Mouse (Mus musculus): ENCODE measurements at regions not wholly inside any gene's neighbourhood (a gene's known extent, or its start where the extent isn't known, plus 50 kb on each side); places are given as distances from the start of the nearest gene placed in this dataset.

- DNase-seq (ENCODE audit: low spot score): peak; percentile 59
- Histone ChIP-seq H3K9ac (ENCODE audit: low read length) (peak overlapping the region; percentile 11; the same call in 1 of the 2 replicates), H3K27ac (ENCODE audit: low read depth) (peak overlapping the region; percentile 89), H3K36me3 (ENCODE audit: control insufficient read depth, insufficient read depth, low read length) (no peaks in the 10 kb centered on the region), H3K4me3 (ENCODE audit: low read depth, low read length) (no peak overlapping the region), H3K4me2 (ENCODE audit: low read length) (peak overlapping the region; percentile 26; the same call in 1 of the 2 replicates), H3K9me3 (ENCODE audit: control insufficient read depth, low read length) (no peaks in the 10 kb centered on the region), H3K27me3 (replicated peaks; ENCODE audit: control insufficient read depth, insufficient read depth, low read length) (no peaks in the 10 kb centered on the region), H3K4me1 (replicated peaks; ENCODE audit: control insufficient read depth, insufficient read depth, low read length) (peaks cover 41% of the 10 kb centered on the region)
- WGBS: 15% methylated on average over 8 of the region's 8 CpGs
- no peak for ATAC-seq (replicated peaks; ENCODE audit: low FRiP score, low TSS enrichment, low read depth)
Observed at GRCm38 (mm10) chr2:115513774-115514231, 67.7 kb upstream of the BC052040 start.

- peak; percentile 59 for DNase-seq (ENCODE audit: low spot score)
- ATAC-seq (replicated peaks; ENCODE audit: low FRiP score, low TSS enrichment, low read depth): no peak
- Histone ChIP-seq H3K27me3 (replicated peaks; ENCODE audit: control insufficient read depth, insufficient read depth, low read length) (no peaks in the 10 kb centered on the region), H3K36me3 (ENCODE audit: control insufficient read depth, insufficient read depth, low read length) (no peaks in the 10 kb centered on the region), H3K27ac (ENCODE audit: low read depth) (peak overlapping the region; percentile 71), H3K4me2 (ENCODE audit: low read length) (no peak overlapping the region), H3K4me3 (ENCODE audit: low read depth, low read length) (no peak overlapping the region), H3K9ac (ENCODE audit: low read length) (no peak overlapping the region), H3K9me3 (ENCODE audit: control insufficient read depth, low read length) (no peaks in the 10 kb centered on the region), H3K4me1 (replicated peaks; ENCODE audit: control insufficient read depth, insufficient read depth, low read length) (peaks cover 36% of the 10 kb centered on the region)
- 10% methylated on average over 9 of the region's 9 CpGs for WGBS
Observed at GRCm38 (mm10) chr2:115514831-115515428, 66.6 kb upstream of the BC052040 start.

- no peak overlapping the region for H3K4me3 ChIP-seq (ENCODE audit: low read depth, low read length)
- peak overlapping the region; percentile 29 for H3K27ac ChIP-seq (ENCODE audit: low read depth)
- no peak overlapping the region for H3K9ac ChIP-seq (ENCODE audit: low read length)
- no peak for DNase-seq (ENCODE audit: low spot score)
- no peaks in the 10 kb centered on the region for H3K36me3 ChIP-seq (ENCODE audit: control insufficient read depth, insufficient read depth, low read length)
- peaks cover 35% of the 10 kb centered on the region for H3K4me1 ChIP-seq (replicated peaks; ENCODE audit: control insufficient read depth, insufficient read depth, low read length)
- no peak overlapping the region for H3K4me2 ChIP-seq (ENCODE audit: low read length)
- no peak for ATAC-seq (replicated peaks; ENCODE audit: low FRiP score, low TSS enrichment, low read depth)
- WGBS: 75% methylated on average over 6 of the region's 6 CpGs
- no peaks in the 10 kb centered on the region for H3K27me3 ChIP-seq (replicated peaks; ENCODE audit: control insufficient read depth, insufficient read depth, low read length)
- no peaks in the 10 kb centered on the region for H3K9me3 ChIP-seq (ENCODE audit: control insufficient read depth, low read length)
Observed at GRCm38 (mm10) chr2:115515470-115515869, 66.0 kb upstream of the BC052040 start.

GRCm38 (mm10) chr2:115516824-115517223 is 64.7 kb upstream of the BC052040 start:
- Histone ChIP-seq H3K4me1 (replicated peaks; ENCODE audit: control insufficient read depth, insufficient read depth, low read length) (peaks cover 32% of the 10 kb centered on the region), H3K4me3 (ENCODE audit: low read depth, low read length) (no peak overlapping the region), H3K9me3 (ENCODE audit: control insufficient read depth, low read length) (no peaks in the 10 kb centered on the region), H3K27ac (ENCODE audit: low read depth) (peak overlapping the region; percentile 29), H3K4me2 (ENCODE audit: low read length) (no peak overlapping the region), H3K27me3 (replicated peaks; ENCODE audit: control insufficient read depth, insufficient read depth, low read length) (no peaks in the 10 kb centered on the region), H3K9ac (ENCODE audit: low read length) (no peak overlapping the region), H3K36me3 (ENCODE audit: control insufficient read depth, insufficient read depth, low read length) (no peaks in the 10 kb centered on the region)
- ATAC-seq (replicated peaks; ENCODE audit: low FRiP score, low TSS enrichment, low read depth): peak; percentile 87
- WGBS: 20% methylated on average over 2 of the region's 2 CpGs
- peak; percentile 63 for DNase-seq (ENCODE audit: low spot score)

- Histone ChIP-seq H3K9me3 (ENCODE audit: control insufficient read depth, low read length) (no peaks in the 10 kb centered on the region), H3K4me3 (ENCODE audit: low read depth, low read length) (no peak overlapping the region), H3K27me3 (replicated peaks; ENCODE audit: control insufficient read depth, insufficient read depth, low read length) (no peaks in the 10 kb centered on the region), H3K4me2 (ENCODE audit: low read length) (no peak overlapping the region; the same call in 1 of the 2 replicates), H3K9ac (ENCODE audit: low read length) (no peak overlapping the region), H3K36me3 (ENCODE audit: control insufficient read depth, insufficient read depth, low read length) (no peaks in the 10 kb centered on the region), H3K27ac (ENCODE audit: low read depth) (no peak overlapping the region), H3K4me1 (replicated peaks; ENCODE audit: control insufficient read depth, insufficient read depth, low read length) (peaks cover 16% of the 10 kb centered on the region)
- WGBS: 58% methylated on average over 5 of the region's 5 CpGs
- ATAC-seq (replicated peaks; ENCODE audit: low FRiP score, low TSS enrichment, low read depth): no peak
- DNase-seq (ENCODE audit: low spot score): no peak
Observed at GRCm38 (mm10) chr2:115519974-115520373, 61.5 kb upstream of the BC052040 start.

- peak; percentile 55 for DNase-seq (ENCODE audit: low spot score)
- Histone ChIP-seq H3K27ac (ENCODE audit: low read depth) (no peak overlapping the region), H3K4me3 (ENCODE audit: low read depth, low read length) (no peak overlapping the region), H3K27me3 (replicated peaks; ENCODE audit: control insufficient read depth, insufficient read depth, low read length) (no peaks in the 10 kb centered on the region), H3K9ac (ENCODE audit: low read length) (no peak overlapping the region), H3K4me2 (ENCODE audit: low read length) (no peak overlapping the region; the same call in 1 of the 2 replicates), H3K4me1 (replicated peaks; ENCODE audit: control insufficient read depth, insufficient read depth, low read length) (peaks cover 16% of the 10 kb centered on the region), H3K36me3 (ENCODE audit: control insufficient read depth, insufficient read depth, low read length) (no peaks in the 10 kb centered on the region), H3K9me3 (ENCODE audit: control insufficient read depth, low read length) (no peaks in the 10 kb centered on the region)
- 58% methylated on average over 10 of the region's 10 CpGs for WGBS
- ATAC-seq (replicated peaks; ENCODE audit: low FRiP score, low TSS enrichment, low read depth): peak; percentile 47; the same call in 1 of the 2 replicates
Observed at GRCm38 (mm10) chr2:115520413-115521139, 60.9 kb upstream of the BC052040 start.

- ATAC-seq (replicated peaks; ENCODE audit: low FRiP score, low TSS enrichment, low read depth): no peak
- no peak for DNase-seq (ENCODE audit: low spot score)
- no peak overlapping the region for H3K4me2 ChIP-seq (ENCODE audit: low read length)
- H3K9ac ChIP-seq (ENCODE audit: low read length): no peak overlapping the region
- no peak overlapping the region for H3K4me3 ChIP-seq (ENCODE audit: low read depth, low read length)
- no peaks in the 10 kb centered on the region for H3K4me1 ChIP-seq (replicated peaks; ENCODE audit: control insufficient read depth, insufficient read depth, low read length)
- WGBS: 97% methylated on average over 2 of the region's 2 CpGs
- no peaks in the 10 kb centered on the region for H3K9me3 ChIP-seq (ENCODE audit: control insufficient read depth, low read length)
- H3K27ac ChIP-seq (ENCODE audit: low read depth): no peak overlapping the region
- H3K36me3 ChIP-seq (ENCODE audit: control insufficient read depth, insufficient read depth, low read length): no peaks in the 10 kb centered on the region
- no peaks in the 10 kb centered on the region for H3K27me3 ChIP-seq (replicated peaks; ENCODE audit: control insufficient read depth, insufficient read depth, low read length)
Observed at GRCm38 (mm10) chr2:115529878-115530277, 51.6 kb upstream of the BC052040 start.
